Mouse (Mus musculus) gastrocnemius, postnatal 4 days (tissue): ENCODE data around the gene Cpne4. TPM values are rescaled to one million over a fixed set of nuclear protein-coding genes. Genes with fewer than 3 reads are reported as not detected.

ENCODE experiments used
- DNase-seq, 2 experiments: peaks; one replicate each; pipeline ENCODE4 v3.0.0; 2021 to 2022; ENCODE audit warnings: low spot score in 2 of 2, mixed read lengths in 2 of 2
- total RNA-seq, 2 experiments: library from RNA; stranded (reverse); gene quantifications; 2 replicates each; pipeline ENCODE4 v1.2.3; 2021

Gene Cpne4
- total RNA-seq, 2 experiments from 2014 or later, result not detected

DNA sequence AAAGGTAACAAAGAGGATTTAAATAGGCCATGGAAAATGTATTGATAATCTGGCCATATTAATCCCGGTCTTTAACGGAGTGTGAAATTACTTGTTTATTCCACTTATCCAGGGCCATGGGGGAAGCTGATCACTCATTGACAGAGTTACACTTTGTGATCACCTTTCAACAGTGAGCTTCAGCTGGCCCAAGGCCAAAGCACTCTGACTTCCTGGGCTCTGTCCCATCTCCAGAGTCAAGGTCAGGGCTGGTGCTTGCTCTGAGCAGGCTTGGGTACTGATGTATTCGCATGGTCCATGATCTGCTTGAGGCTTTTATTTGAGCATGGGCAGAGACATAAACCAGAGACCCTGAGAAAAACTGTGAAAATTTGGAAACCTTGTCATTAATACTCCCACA is 131.5 kb downstream of the Cpne4 start:
- no peak for DNase-seq

DNA sequence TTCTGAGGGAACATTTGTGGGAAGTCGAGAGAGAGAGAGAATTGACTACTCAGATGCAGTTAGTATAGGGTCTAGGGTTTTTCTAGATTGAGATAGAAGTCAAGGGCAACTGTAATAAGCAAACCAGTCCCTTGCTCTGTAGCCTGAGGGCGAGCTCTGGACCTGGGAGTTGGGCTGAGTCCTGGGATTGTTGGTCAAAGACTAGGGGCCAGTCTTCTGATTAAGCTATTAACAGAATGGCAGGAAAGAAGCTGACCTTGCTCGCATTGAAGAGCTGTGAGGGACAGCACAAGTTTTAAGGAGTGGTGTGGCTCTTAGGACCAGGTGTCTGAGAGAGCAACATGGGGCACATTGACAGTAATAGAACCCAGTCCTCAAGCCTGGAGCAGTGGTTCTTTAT is 140.0 kb downstream of the Cpne4 start:
- DNase-seq, result no peak

DNA sequence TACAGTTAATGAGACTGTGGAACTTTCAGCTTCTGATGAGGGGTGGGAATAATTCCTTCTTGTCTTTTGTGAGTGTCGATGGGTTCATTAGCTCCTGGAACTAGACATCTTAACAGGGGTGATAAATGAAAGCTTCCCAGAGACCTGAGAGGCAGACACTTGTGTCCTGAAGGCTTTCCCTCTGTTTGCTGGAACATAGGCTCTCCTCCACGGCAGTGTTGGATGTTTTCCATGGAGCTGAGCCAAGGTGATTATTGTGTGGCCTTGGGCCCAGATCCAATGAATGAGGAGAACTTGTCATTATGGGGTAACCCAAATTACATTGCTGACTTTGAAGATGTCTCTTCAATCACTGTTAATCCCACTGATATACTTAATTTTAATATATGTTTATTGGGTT is 146.1 kb downstream of the Cpne4 start:
- no peak for DNase-seq

DNA sequence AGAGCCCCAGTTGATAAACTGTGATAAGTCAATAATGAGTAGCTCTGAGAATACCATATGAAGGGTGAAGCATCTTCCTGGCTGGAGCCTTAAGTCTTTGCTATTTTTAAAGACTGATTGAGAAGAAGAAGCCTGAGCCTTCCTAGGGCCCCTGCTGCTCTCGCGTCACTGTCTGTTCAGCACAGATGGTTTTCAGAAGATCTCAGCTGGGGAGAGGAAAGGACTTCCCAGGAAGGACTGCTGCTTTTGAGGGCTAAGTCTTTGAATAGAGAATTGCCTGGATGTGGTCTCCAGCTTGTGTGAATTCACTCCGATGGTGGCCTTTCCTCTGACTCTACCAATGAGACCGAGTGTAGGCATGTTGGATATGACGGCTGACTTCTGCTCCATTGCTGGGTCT is 163.7 kb downstream of the Cpne4 start:
- no peak for DNase-seq

DNA sequence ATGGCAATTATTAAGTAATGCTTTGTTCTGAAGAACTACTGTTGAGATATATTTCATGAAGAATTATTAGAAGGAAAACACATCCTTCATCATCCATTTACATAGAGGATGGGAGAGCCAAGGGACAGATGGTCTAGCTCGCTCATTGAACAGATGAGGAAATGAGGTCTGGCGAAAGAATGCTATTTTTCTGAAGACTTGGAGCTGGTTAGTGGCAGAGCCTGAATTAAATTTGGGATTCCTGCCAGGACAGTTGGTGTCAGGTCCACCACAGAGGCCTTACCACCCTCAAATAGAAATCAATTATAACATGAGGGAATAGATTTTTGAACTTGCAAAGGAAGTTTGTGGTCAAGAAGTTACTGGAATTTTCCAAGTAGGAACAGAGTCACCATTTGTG is 178.2 kb downstream of the Cpne4 start:
- DNase-seq, result no peak

DNA sequence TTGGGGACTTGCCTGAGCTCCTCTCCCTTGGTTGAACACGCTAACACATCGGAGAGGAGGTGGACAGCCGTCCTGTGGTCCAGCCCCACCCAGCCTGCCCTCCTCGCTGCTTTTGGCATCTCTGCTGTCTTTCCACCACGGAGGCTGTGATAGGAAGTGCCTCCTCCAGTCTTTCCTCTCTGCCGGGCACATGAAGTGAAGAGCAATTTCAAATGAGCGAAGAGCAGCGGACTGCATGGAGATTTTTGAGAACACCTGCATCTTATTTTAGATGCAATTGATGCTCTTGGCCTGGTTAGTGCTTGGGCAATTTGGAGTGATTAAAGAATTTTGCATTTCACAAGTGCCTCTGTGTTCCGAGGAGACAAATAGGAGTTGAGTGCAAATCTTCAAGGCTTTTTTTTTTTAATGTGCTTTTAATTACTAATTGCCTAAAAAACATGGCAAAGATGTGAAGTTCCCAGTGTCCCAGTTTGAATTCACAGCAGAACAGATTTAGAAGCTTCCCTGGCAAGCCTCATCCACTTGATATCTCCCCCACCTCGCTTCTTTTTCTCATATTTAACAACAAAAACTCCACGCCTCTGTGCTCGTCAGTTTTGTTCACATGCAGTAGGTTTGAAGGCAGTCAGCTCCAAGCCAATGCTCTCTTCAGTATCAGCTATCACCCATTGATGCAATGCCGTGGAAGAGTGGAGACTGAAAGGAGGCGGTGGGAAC is 195.7 kb downstream of the Cpne4 start:
- no peak for DNase-seq

DNA sequence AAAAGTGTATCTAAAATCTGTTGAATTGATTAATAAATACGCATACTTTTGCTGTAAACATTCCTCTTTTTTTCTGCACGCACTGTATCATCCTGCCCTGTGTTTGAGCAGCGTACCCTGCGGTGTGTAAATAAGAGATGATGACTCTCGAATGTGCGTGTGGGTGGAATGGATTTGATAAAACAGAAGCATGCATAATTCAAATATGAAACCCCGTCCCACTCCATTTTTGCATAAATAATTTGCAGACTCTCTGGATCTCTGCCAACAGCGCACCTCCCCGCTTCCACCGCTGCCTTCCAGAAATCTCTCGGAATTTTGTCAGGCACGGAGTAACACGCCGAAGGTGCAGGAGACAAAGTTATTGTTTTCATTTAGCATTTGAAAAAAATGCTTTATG is 208.4 kb downstream of the Cpne4 start:
- DNase-seq, result no peak

DNA sequence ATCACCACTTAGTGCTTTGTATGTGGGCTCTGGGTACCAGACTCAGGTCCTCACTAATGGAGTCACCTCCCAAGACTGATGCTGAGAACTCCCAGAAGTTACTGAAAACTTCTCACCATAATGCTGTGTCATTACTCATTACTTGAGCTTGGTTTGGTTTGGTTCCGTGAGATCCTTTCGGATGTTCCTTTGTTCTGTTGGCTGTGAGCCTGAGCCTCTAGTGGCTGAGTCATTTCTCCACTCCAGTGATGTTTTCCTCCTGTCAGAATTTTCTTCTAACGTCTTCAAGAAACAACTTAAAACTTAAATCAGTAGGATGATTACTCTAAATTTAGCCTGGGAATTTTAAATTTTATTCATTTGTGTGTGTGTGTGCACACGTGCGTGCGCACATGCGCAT is 212.9 kb downstream of the Cpne4 start:
- DNase-seq, result no peak

DNA sequence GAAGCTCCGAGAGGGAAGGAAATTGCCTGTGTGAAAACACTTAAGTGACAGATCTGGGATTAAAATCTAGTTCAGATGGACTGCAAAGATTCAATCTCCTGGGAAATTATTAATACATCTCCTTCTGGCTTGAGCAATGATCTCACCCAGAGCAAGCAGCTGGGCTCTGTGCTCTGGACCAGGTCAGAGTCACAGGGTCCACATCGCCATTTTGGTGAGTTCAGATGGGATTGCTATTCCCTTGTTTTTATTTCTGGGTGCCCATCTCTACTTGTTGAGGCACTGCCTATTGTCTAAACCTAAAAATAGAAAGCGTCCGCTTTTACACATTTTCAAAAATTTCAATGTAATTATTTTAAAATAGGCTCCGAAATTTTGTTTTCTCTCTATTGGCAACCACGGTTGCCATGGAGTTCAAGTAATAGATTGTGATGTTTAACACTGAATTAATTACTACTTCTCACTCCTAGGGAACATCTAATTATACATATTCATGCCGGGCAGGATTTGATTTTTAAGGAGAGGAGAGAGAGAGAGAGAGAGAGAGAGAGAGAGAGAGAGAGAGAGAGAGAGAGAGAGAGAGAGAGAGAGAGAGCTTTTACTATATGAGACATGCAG is 229.2 kb downstream of the Cpne4 start:
- DNase-seq, result no peak

DNA sequence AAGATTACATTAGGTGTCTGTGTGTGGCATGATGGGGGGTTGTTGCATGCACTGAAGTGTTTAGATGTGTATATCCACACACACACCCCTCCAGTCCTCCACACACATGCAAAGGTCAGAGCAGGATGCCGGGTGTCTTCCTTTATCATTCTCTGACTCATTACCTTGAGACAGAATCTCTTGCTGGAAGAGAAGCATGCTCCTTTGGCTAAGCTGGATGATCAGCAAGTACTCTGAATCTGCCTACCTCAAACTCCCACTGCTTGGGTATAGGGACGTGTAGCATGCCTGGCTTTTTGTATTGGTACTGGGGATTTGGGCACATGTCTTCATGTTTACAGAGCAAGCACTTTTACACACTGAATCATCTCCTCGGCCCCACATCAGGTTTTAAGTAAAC is 230.0 kb downstream of the Cpne4 start:
- no peak for DNase-seq

DNA sequence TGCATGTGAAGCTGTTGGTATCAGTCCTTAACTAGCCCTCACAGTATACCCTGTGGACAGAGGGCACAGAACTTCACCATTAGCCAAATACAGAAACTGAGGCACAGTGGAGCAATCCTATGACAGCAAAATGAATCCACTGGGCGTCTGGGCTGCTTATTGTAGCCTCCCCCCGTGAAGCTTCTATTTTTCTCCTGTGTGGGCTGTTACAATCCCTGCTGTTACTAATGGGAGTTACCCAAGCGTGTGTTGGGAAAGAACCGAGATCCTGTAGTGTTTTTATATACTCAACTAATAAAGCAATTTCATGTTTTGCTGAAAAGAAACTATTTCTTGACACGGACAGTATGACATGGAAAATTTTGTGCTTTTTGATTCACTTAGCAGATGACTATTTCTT is 230.7 kb downstream of the Cpne4 start:
- DNase-seq, result no peak

DNA sequence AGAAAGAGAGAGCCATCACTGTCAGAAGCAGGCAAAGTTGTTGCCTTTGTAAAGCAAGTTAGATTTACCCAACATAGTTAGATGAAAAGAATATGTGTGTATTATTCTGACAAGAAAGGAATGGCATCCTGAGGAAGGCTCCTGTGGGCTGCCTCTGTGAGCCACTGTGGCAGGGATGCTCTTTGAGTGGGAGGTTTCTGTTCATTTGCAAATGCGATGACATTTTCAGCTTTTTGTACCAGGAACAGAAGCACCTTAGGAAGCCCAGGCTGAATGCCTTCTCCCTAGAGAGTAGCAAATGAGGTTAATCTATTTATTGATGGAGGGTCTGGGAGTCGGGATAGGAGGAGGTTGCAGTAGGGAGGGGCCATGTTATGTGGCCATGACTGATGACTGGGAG is 249.5 kb downstream of the Cpne4 start:
- no peak for DNase-seq

DNA sequence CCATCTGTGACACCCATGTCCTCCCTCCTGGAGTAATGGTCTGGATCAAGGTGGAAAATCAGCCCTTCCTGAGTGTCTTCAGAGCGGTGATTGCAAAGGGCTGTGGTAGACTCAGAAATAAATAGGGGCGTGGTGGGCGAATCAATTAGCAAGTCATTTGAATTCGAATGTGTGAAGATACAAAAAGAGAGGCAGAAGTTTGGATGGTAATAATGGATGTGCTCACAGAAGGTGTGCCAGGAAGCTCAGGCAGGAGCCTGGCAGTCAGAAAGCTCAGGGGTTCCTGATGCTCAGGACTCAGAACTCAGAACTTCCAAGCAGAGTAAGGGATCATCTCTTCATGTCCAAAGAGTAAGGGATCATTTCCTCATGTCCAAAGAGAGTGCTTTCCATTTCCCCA is 257.7 kb downstream of the Cpne4 start:
- no peak for DNase-seq

DNA sequence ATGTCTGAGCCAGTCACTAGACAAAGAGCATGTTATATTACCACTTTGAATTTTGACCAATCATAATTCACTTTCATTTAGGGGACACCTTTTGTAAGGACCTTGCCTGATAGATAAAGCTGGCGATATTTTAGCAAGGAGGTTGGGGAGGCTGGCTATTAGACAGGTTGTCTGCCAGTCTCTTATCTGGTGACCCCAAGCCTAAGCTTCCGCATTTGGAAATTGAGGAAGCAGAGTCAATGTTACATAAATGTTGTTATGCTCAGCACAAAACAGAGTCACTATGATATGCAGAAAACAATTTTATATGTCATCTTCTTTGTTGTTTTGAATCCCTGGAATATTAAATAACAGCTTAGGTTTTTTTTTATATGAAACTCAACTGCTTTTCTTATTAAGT is 267.6 kb downstream of the Cpne4 start:
- DNase-seq, result no peak

DNA sequence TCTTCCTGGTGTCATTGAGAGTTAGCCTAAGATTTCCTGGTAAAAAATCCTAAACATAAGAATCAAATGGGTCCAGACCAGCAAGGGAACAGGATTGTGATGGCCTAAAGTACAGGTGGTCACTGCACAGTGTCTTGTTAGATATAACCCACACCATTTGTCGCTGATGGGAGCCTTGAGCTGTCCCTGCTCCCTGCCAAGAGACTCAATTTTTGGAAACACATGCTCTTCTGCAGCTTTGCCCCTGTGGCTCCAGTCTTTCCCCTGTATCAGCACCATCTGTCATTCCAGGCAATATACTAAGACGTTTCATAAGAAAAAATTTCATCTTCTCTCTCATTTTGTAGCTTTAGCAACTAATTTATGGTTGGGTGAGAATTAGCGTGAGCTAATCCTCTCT is 281.6 kb downstream of the Cpne4 start:
- no peak for DNase-seq

DNA sequence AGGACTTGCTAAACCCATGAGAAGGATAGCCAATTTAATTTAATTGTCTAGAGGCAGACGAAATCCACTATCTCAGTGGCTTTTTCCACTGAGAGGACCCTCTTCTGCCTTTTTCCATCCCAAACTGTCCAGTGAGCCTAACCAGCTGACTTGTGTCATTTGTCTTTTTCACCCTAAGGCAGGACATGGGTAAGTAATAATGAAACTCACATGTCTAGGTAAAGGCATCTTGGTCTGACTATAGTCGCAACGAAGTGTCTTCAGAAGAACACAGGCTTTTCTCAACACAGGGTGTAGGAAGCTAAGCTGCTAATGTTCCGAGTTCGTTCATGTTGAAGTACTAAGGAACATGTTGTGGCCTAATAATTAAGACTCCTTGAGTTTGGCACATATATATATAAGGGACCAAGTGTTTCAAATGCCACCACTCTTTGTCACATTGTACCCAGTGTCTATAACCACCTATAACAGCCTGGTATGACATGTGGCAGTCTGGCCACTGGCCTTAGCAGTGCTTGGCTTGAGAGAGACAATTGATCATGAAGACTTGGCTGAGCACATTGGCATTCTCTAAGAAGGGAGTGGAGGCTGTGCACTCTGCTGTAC is 286.0 kb downstream of the Cpne4 start:
- no peak for DNase-seq

DNA sequence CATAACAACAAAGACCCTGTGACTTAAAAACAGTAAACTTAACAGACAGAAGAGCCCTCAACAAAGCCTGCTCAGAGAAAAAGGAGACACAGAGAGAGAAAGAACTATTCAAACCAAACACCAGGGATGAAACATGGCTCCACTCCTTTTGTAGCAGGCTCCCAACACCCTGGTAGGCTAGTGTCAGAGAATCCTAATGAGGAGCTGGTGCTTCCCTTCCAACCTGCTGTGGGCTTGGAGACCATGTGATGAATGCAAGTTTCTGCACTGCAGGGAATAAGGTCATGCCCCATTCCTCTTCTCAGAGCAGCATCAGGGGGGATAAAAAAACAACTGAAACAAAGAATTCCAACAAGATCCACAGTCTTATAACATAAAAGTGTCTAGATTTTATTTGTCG is 290.8 kb downstream of the Cpne4 start:
- DNase-seq, result no peak

DNA sequence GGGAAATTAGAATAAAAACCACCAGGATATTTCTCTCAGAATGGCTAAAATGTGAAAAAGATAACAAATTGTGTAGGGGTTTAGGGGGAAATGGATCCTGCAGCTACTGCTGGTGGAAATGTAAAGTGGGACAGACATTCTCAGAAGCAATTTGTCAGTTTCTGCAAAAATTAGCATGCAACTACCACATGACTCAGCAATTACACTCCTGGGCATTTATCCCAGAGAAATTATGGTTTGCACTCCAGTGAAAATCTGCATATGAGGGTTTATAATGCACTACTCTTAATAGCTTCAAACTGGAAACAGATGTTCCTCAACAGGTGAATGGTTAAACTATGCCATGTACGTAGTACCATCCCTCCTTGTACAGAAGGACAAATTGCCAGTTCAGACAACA is 294.2 kb downstream of the Cpne4 start:
- no peak for DNase-seq

DNA sequence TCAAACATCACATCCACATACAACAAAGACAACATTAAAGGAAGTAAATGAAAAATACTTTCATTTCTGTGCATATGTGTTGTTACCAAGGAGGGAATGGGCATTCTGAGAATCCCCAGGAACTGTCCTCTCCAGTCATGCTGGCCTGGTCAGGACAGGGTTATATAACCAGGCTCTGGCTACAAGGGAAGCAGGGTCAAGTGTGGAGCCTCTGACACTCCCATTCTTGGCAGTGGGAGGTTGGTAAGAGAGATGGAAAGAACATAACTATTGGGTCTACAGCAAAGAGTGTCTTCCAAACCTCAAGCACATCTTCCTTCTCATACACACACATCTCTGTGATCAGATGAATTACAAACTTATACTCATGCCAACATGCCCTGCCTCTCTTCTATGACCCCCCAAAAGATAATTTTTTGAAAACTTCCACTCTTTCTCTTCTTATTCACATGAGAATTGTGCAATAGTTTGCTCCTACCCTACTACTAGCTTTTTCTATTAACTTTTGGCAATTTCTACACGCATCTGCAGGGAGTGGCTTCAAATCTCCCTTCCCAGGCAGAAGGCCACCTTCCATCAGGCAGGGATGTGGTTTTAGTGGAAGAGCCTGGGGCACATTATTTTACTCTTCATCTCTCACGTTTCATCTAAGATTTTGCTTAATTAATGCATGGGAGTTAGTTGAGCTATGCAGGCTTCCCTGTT is 298.3 kb downstream of the Cpne4 start:
- DNase-seq, result no peak

DNA sequence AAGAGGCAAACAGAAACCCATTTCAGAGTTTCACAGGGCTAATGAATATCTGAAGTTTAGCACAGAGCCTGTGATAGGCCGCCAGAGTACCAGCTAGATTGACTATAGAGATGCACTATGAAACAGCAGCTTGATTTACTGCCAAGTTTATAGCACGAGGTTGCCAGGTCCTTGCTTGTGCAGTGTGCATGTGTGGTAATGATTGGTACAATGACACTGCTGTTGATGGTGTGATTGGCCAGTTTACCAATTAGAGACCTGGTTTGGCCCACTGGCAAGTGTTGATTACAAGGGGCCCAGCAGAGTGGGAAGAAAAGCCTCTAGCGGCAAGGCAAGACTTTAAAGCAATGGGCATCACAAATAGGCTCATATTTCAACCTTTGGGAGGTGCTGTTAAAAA is 306.6 kb downstream of the Cpne4 start:
- DNase-seq, result no peak

DNA sequence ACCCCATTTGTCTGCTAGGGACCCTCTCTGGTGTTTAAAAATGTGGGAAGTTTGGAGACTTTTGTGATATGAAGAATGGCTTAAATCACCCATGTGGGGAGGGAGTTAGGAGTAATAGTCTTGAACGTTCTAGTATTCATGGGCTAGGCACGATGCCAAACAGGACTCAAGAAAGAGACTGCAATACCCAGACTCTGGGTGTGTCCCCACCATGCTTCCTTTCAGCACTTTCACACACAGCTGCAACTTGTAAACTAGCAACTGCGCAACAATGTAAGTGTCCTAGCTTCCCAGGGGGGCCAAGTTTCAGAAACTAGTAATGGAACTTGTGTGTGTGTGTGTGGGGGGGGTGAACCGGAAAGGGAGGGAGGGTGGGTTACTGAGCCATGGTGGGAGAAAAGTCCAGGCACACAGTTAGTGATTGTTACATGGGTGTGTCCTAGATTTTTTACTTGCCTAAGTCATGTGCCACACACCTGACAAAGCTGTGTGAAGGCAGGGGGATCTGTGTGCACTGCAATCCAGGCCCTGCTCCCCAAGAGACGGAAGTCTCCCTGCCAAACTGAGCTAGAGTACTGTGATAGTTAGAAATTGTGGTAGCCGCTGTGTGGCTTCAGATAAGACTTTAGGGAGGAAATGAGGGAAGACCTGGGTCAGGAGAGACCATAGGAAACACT is 307.3 kb downstream of the Cpne4 start:
- no peak for DNase-seq

DNA sequence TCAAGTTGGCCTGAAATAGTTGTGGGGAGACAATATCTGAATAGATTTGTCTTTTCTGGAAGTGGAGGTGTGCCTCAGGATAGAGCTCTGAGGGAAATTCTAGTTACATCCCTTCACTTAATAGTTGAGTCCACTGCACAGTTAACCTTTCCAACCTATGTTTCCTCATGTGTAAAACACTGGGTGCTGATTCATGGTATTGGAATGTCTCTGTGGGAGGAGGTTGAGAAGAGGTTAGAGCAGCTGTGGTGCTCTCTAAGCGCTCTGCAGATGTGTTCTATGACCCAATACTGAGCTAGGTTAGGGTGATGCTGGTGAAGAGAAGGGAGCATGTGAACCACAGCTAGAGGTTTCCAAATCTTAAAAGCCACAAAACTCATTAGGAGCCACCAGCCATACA is 318.7 kb downstream of the Cpne4 start:
- DNase-seq, result no peak
